Mouse (Mus musculus) heart, embryonic 13.5 days (tissue): ENCODE measurements at regions not wholly inside any gene's neighbourhood (a gene's known extent, or its start where the extent isn't known, plus 50 kb on each side); places are given as distances from the start of the nearest gene placed in this dataset.

Experiments
- ATAC-seq: fragments of 200-750 bp; cut with Nextera tagmentation; 2 replicates; pipeline ENCODE4 v1.8.0; 2017; ENCODE audit warnings: moderate TSS enrichment; ENCODE audit not compliant: insufficient number of reproducible peaks, low FRiP score, low TSS enrichment; ENCODE audit errors: extremely low read depth
- H3K27ac ChIP-seq: fragments of 300-500 bp; sonication (generic); replicated peaks from 2 replicates; pipeline ENCODE4 v1.5.1; 2015; ENCODE audit warnings: moderate library complexity, mild to moderate bottlenecking, inconsistent platforms
- H3K27me3 ChIP-seq: fragments of 300-500 bp; sonication (generic); replicated peaks from 2 replicates; pipeline ENCODE4 v1.6.1; 2015; ENCODE audit warnings: mild to moderate bottlenecking, inconsistent platforms
- H3K36me3 ChIP-seq: fragments of 300-500 bp; sonication (generic); 2 replicates; pipeline ENCODE4 v1.6.1; 2015; ENCODE audit warnings: mild to moderate bottlenecking, inconsistent platforms
- H3K4me1 ChIP-seq: fragments of 300-500 bp; sonication (generic); 2 replicates; pipeline ENCODE4 v1.6.1; 2015; ENCODE audit warnings: inconsistent platforms
- H3K4me2 ChIP-seq: fragments of 300-500 bp; sonication (generic); 2 replicates; pipeline ENCODE4 v1.6.1; 2015; ENCODE audit warnings: inconsistent platforms, mild to moderate bottlenecking, moderate library complexity
- H3K4me3 ChIP-seq: fragments of 300-500 bp; sonication (generic); 2 replicates; pipeline ENCODE4 v1.5.1; 2015; ENCODE audit warnings: moderate library complexity, mild to moderate bottlenecking, inconsistent platforms
- H3K9ac ChIP-seq: fragments of 300-500 bp; sonication (generic); 2 replicates; pipeline ENCODE4 v1.6.1; 2015; ENCODE audit warnings: inconsistent platforms, mild to moderate bottlenecking, moderate library complexity
- H3K9me3 ChIP-seq: fragments of 300-500 bp; sonication (generic); 2 replicates; pipeline ENCODE4 v1.6.1; 2016; ENCODE audit warnings: inconsistent platforms
- WGBS: fragments of 180-500 bp; shearing (Covaris S2); methylation state at CpG from one replicate; pipeline ENCODE4 v1.1.7; 2015; ENCODE audit warnings: mixed read lengths; 5-methylcytosine and 5-hydroxymethylcytosine counted together

GRCm38 (mm10) chr4:54531739-54532138 lies 413.1 kb upstream of the Zfp462 start:
- 52% methylated on average over 2 of the region's 2 CpGs for WGBS
- peaks cover 27% of the 10 kb centered on the region for H3K4me1 ChIP-seq
- no peaks in the 10 kb centered on the region for H3K9me3 ChIP-seq
- H3K4me3 ChIP-seq: no peak overlapping the region
- 0 out of 2 replicates have a peak, but pooled peaks cover 2% of the 10 kb centered on the region for H3K27me3 ChIP-seq
- ATAC-seq: no peak
- no peak overlapping the region for H3K27ac ChIP-seq
- no peak overlapping the region for H3K4me2 ChIP-seq
- H3K36me3 ChIP-seq: no peaks in the 10 kb centered on the region
- H3K9ac ChIP-seq: no peak overlapping the region

- ATAC-seq: no peak
- Histone ChIP-seq H3K27ac (no peak overlapping the region), H3K9ac (no peak overlapping the region)
Observed at GRCm38 (mm10) chr4:54533846-54534245, 411.0 kb upstream of the Zfp462 start.

GRCm38 (mm10) chr4:54552864-54553618 lies 391.8 kb upstream of the Zfp462 start:
- Histone ChIP-seq H3K9me3 (no peaks in the 10 kb centered on the region), H3K36me3 (no peaks in the 10 kb centered on the region), H3K4me3 (no peak overlapping the region), H3K9ac (no peak overlapping the region), H3K4me2 (no peak overlapping the region), H3K27me3 (no peaks in the 10 kb centered on the region), H3K4me1 (no peaks in the 10 kb centered on the region), H3K27ac (no peak overlapping the region)
- WGBS: 77% methylated on average over 7 of the region's 7 CpGs
- no peak for ATAC-seq

More at GRCm38 (mm10) chr4:54533846-54534245, 411.0 kb upstream of the Zfp462 start:
- Histone ChIP-seq H3K4me3 (no peak overlapping the region), H3K4me2 (no peak overlapping the region), H3K4me1 (peaks cover 20% of the 10 kb centered on the region), H3K27me3 (0 out of 2 replicates have a peak, but pooled peaks cover 2% of the 10 kb centered on the region), H3K36me3 (no peaks in the 10 kb centered on the region), H3K9me3 (no peaks in the 10 kb centered on the region)
- 19% methylated on average over 2 of the region's 2 CpGs for WGBS

GRCm38 (mm10) chr4:54563075-54563474 lies 381.8 kb upstream of the Zfp462 start:
- 0 out of 2 replicates have a peak, but pooled peaks cover 2% of the 10 kb centered on the region for H3K9me3 ChIP-seq
- no peak overlapping the region for H3K4me2 ChIP-seq
- H3K4me3 ChIP-seq: no peak overlapping the region
- H3K36me3 ChIP-seq: no peaks in the 10 kb centered on the region
- no peak overlapping the region for H3K9ac ChIP-seq
- no peak for ATAC-seq
- 79% methylated on average over 1 of the region's 1 CpGs for WGBS
- H3K27ac ChIP-seq: no peak overlapping the region
- no peaks in the 10 kb centered on the region for H3K4me1 ChIP-seq
- no peaks in the 10 kb centered on the region for H3K27me3 ChIP-seq

- ATAC-seq: no peak
- H3K4me1 ChIP-seq: no peaks in the 10 kb centered on the region
- no peaks in the 10 kb centered on the region for H3K36me3 ChIP-seq
- H3K9ac ChIP-seq: no peak overlapping the region
- H3K9me3 ChIP-seq: no peaks in the 10 kb centered on the region
- no peak overlapping the region for H3K4me3 ChIP-seq
- H3K4me2 ChIP-seq: no peak overlapping the region
- no peak overlapping the region for H3K27ac ChIP-seq
- no peaks in the 10 kb centered on the region for H3K27me3 ChIP-seq
Observed at GRCm38 (mm10) chr4:54573185-54573584, 371.7 kb upstream of the Zfp462 start.

- Histone ChIP-seq H3K9me3 (no peaks in the 10 kb centered on the region), H3K9ac (no peak overlapping the region), H3K4me1 (no peaks in the 10 kb centered on the region), H3K36me3 (no peaks in the 10 kb centered on the region), H3K27ac (no peak overlapping the region), H3K27me3 (no peaks in the 10 kb centered on the region), H3K4me2 (no peak overlapping the region), H3K4me3 (no peak overlapping the region)
- WGBS: 67% methylated on average over 6 of the region's 6 CpGs
- ATAC-seq: no peak
Observed at GRCm38 (mm10) chr4:54587197-54587596, 357.7 kb upstream of the Zfp462 start.

- no peaks in the 10 kb centered on the region for H3K27me3 ChIP-seq
- H3K9me3 ChIP-seq: no peaks in the 10 kb centered on the region
- H3K27ac ChIP-seq: no peak overlapping the region
- H3K4me3 ChIP-seq: no peak overlapping the region
- WGBS: 67% methylated on average over 6 of the region's 6 CpGs
- H3K4me1 ChIP-seq: no peaks in the 10 kb centered on the region
- no peak overlapping the region for H3K9ac ChIP-seq
- H3K36me3 ChIP-seq: no peaks in the 10 kb centered on the region
- H3K4me2 ChIP-seq: no peak overlapping the region
- no peak for ATAC-seq
Observed at GRCm38 (mm10) chr4:54588704-54589103, 356.1 kb upstream of the Zfp462 start.

- Histone ChIP-seq H3K4me3 (no peak overlapping the region), H3K9me3 (no peaks in the 10 kb centered on the region), H3K36me3 (no peaks in the 10 kb centered on the region), H3K27ac (no peak overlapping the region), H3K9ac (no peak overlapping the region), H3K4me2 (no peak overlapping the region), H3K4me1 (no peaks in the 10 kb centered on the region), H3K27me3 (no peaks in the 10 kb centered on the region)
- 70% methylated on average over 15 of the region's 15 CpGs for WGBS
- no peak for ATAC-seq
Observed at GRCm38 (mm10) chr4:54601671-54602512, 343.0 kb upstream of the Zfp462 start.

- ATAC-seq: no peak
- Histone ChIP-seq H3K4me2 (no peak overlapping the region), H3K9ac (no peak overlapping the region), H3K9me3 (no peaks in the 10 kb centered on the region), H3K4me3 (no peak overlapping the region), H3K27me3 (no peaks in the 10 kb centered on the region), H3K4me1 (no peaks in the 10 kb centered on the region), H3K27ac (no peak overlapping the region), H3K36me3 (no peaks in the 10 kb centered on the region)
- WGBS: 73% methylated on average over 6 of the region's 6 CpGs
Observed at GRCm38 (mm10) chr4:54602513-54603205, 342.2 kb upstream of the Zfp462 start.

- no peaks in the 10 kb centered on the region for H3K36me3 ChIP-seq
- no peaks in the 10 kb centered on the region for H3K9me3 ChIP-seq
- H3K4me1 ChIP-seq: no peaks in the 10 kb centered on the region
- H3K27ac ChIP-seq: no peak overlapping the region
- ATAC-seq: no peak
- H3K4me2 ChIP-seq: no peak overlapping the region
- 64% methylated on average over 5 of the region's 5 CpGs for WGBS
- no peak overlapping the region for H3K9ac ChIP-seq
- H3K27me3 ChIP-seq: no peaks in the 10 kb centered on the region
- no peak overlapping the region for H3K4me3 ChIP-seq
Observed at GRCm38 (mm10) chr4:54610101-54610500, 334.7 kb upstream of the Zfp462 start.
